ENCODE assay signal across 18 mouse cellular contexts in genomic region chr4:127389645-127390044, GRCm38 (mm10). TPM values are rescaled to one million over a fixed set of nuclear protein-coding genes. Genes with fewer than 3 reads are reported as not detected.
DNase-seq lines count a peak whose midpoint lies in the region; ATAC-seq and TF ChIP-seq lines count a peak whose summit lies in the region.
"Had no signal": no experiment of that assay in that cellular context is flagged by ENCODE, and none has a peak within 500 bp of the region (broad histone marks: within the 10 kb centered on the region; RNA-seq: fewer than 3 reads in every experiment).

No protein-coding gene starts in this region.

- H3K9me3 ChIP-seq in hindbrain, embryonic 12.5 days (replicated peaks): peaks cover 6% of the 10 kb centered on the region; the same call in 1 of the 2 replicates
- no peaks in the 10 kb centered on the region; the same call in 1 of the 2 replicates for H3K9me3 ChIP-seq in hindbrain, postnatal 0 days (ENCODE audit: low read length)
- no peaks in the 10 kb centered on the region for H3K9me3 ChIP-seq in forebrain, embryonic 16.5 days (ENCODE audit: control insufficient read depth, low read length)
- H3K9me3 ChIP-seq: midbrain, embryonic 12.5 days had no signal

- no peak for TF ChIP-seq CTCF in hindbrain, postnatal 0 days (IDR thresholded peaks at IDR 0.05; ENCODE audit: low read depth)

- no peak overlapping the region for H3K4me3 ChIP-seq in hindbrain, embryonic 12.5 days
- H3K4me3 ChIP-seq in hindbrain, postnatal 0 days (ENCODE audit: low read length): no peak overlapping the region
- H3K4me3 ChIP-seq in forebrain, embryonic 16.5 days (replicated peaks; ENCODE audit: low read length): no peak overlapping the region
- H3K4me3 ChIP-seq: heart, embryonic 12.5 days; liver, embryonic 13.5 days; midbrain, embryonic 12.5 days had no signal

- peaks cover 6% of the 10 kb centered on the region; the same call in 1 of the 2 replicates for H3K4me1 ChIP-seq in hindbrain, embryonic 12.5 days
- H3K4me1 ChIP-seq in hindbrain, postnatal 0 days (ENCODE audit: insufficient read depth, low read length): 0 out of 2 replicates have a peak, but pooled peaks cover 5% of the 10 kb centered on the region
- peaks cover 5% of the 10 kb centered on the region for H3K4me1 ChIP-seq in forebrain, embryonic 16.5 days (replicated peaks; ENCODE audit: control insufficient read depth, insufficient read depth, low read length)
- H3K4me1 ChIP-seq: heart, embryonic 12.5 days; liver, embryonic 13.5 days had no signal

- no peaks in the 10 kb centered on the region; the same call in 1 of the 2 replicates for H3K27me3 ChIP-seq in hindbrain, embryonic 12.5 days
- no peaks in the 10 kb centered on the region for H3K27me3 ChIP-seq in hindbrain, postnatal 0 days (ENCODE audit: insufficient read depth, low read length)
- H3K27me3 ChIP-seq in forebrain, embryonic 16.5 days (replicated peaks; ENCODE audit: control insufficient read depth, insufficient read depth, low read length): no peaks in the 10 kb centered on the region
- H3K27me3 ChIP-seq: CH12.LX; heart, embryonic 12.5 days; liver, embryonic 13.5 days; midbrain, embryonic 12.5 days had no signal

- no peaks in the 10 kb centered on the region for H3K36me3 ChIP-seq in hindbrain, embryonic 12.5 days
- H3K36me3 ChIP-seq in hindbrain, postnatal 0 days (ENCODE audit: insufficient read depth, low read length): no peaks in the 10 kb centered on the region
- H3K36me3 ChIP-seq in forebrain, embryonic 16.5 days (ENCODE audit: control insufficient read depth, insufficient read depth): no peaks in the 10 kb centered on the region
- H3K36me3 ChIP-seq: heart, embryonic 12.5 days; liver, embryonic 13.5 days; midbrain, embryonic 12.5 days had no signal

- 0 out of 2 replicates have a peak overlapping the region, but pooled peaks have one; percentile 11 for H3K4me2 ChIP-seq in hindbrain, embryonic 12.5 days (replicated peaks)
- H3K4me2 ChIP-seq in hindbrain, postnatal 0 days (ENCODE audit: low read depth, low read length): no peak overlapping the region
- H3K4me2 ChIP-seq in forebrain, embryonic 16.5 days (ENCODE audit: low read length): peak overlapping the region; percentile 24
- H3K4me2 ChIP-seq: heart, embryonic 12.5 days; liver, embryonic 13.5 days; midbrain, embryonic 12.5 days had no signal

- 53% methylated on average over 13 of the region's 13 CpGs for WGBS in hindbrain, embryonic 12.5 days
- 35% methylated on average over 13 of the region's 13 CpGs for WGBS in hindbrain, postnatal 0 days
- WGBS in forebrain, embryonic 16.5 days: 18% methylated on average over 13 of the region's 13 CpGs

- H3K9ac ChIP-seq in hindbrain, embryonic 12.5 days: no peak overlapping the region
- no peak overlapping the region for H3K9ac ChIP-seq in hindbrain, postnatal 0 days (replicated peaks; ENCODE audit: low read length)
- peak overlapping the region; percentile 20 for H3K9ac ChIP-seq in forebrain, embryonic 16.5 days (replicated peaks; ENCODE audit: low read depth, low read length)
- H3K9ac ChIP-seq: heart, embryonic 12.5 days; liver, embryonic 13.5 days; midbrain, embryonic 12.5 days had no signal

- no peak overlapping the region for H3K27ac ChIP-seq in hindbrain, embryonic 12.5 days
- H3K27ac ChIP-seq in hindbrain, postnatal 0 days: no peak overlapping the region
- H3K27ac ChIP-seq in forebrain, embryonic 16.5 days (ENCODE audit: low read length): no peak overlapping the region
- H3K27ac ChIP-seq: liver, embryonic 13.5 days; midbrain, embryonic 12.5 days had no signal

- ATAC-seq in hindbrain, embryonic 12.5 days (ENCODE audit: low FRiP score): no peak
- no peak for ATAC-seq in hindbrain, postnatal 0 days
- no peak for ATAC-seq in forebrain, embryonic 16.5 days

- no peak for DNase-seq in hindbrain, postnatal 0 days (ENCODE audit: low spot score)
- peak; percentile 26 for DNase-seq in layer of hippocampus, adult 8-10 months (ENCODE audit: low spot score in 2 of 2)
- no peak for DNase-seq in layer of hippocampus, postnatal 25 days (ENCODE audit: extremely low spot score in 1 of 2, low spot score in 1 of 2)
- DNase-seq in MN1 (ENCODE audit: low spot score): peak; percentile 67
- no peak for DNase-seq in adrenal gland, postnatal 25 days
- no peak for DNase-seq in c-Kit-positive CD71-positive TER-119-positive erythroid progenitor cells, embryonic 14.5 days (ENCODE audit: low spot score)
- DNase-seq: adrenal gland, adult 8-10 months; cerebellum, postnatal 10 days; kidney, adult 18-20 months; kidney, postnatal 10 days; liver, embryonic 13.5 days had no signal

RNA-seq across cellular contexts. Expression of gene Gjb5, which starts 31.7 kb away (rescaled TPM):
- 0.30 and 0.44 TPM in 2 replicates for polyA plus RNA-seq in hindbrain, embryonic 12.5 days (2016; fragmentation: Nextera tagmentation; extraction: Ambion mirVana)
- 0.40 and 0.73 TPM in 2 replicates for total RNA-seq in hindbrain, postnatal 0 days (2014; rRNA removed)
- polyA plus RNA-seq in hindbrain, postnatal 0 days (2015; fragmentation: Nextera tagmentation; extraction: Ambion mirVana): 0.51 and 0.57 TPM in 2 replicates
- total RNA-seq in layer of hippocampus, adult 8-10 months (2022): not detected
- not detected for total RNA-seq in layer of hippocampus, postnatal 25 days (2021)
- polyA plus RNA-seq in forebrain, embryonic 16.5 days (2015; fragmentation: Nextera tagmentation; extraction: Ambion mirVana): 0.11 and 0.14 TPM in 2 replicates
- total RNA-seq in adrenal gland, postnatal 25 days (2021): not detected in 2 replicates
- total RNA-seq: gastrocnemius, adult 18-20 months had no signal

RNA-seq across cellular contexts. Expression of gene Gjb4, which starts 35.8 kb away (rescaled TPM):
- 0.19 and 0.36 TPM in 2 replicates for polyA plus RNA-seq in hindbrain, embryonic 12.5 days (2016; fragmentation: Nextera tagmentation; extraction: Ambion mirVana)
- not detected in 2 replicates for total RNA-seq in hindbrain, postnatal 0 days (2014; rRNA removed)
- not detected in 2 replicates for polyA plus RNA-seq in hindbrain, postnatal 0 days (2015; fragmentation: Nextera tagmentation; extraction: Ambion mirVana)
- not detected for total RNA-seq in layer of hippocampus, adult 8-10 months (2022)
- not detected for total RNA-seq in layer of hippocampus, postnatal 25 days (2021)
- 0.16 TPM in 1 of 2 replicates, not detected in the other for polyA plus RNA-seq in forebrain, embryonic 16.5 days (2015; fragmentation: Nextera tagmentation; extraction: Ambion mirVana)
- not detected in 2 replicates for total RNA-seq in adrenal gland, postnatal 25 days (2021)
- total RNA-seq: adrenal gland, adult 8-10 months; CH12.LX; gastrocnemius, adult 18-20 months; heart, postnatal 25 days had no signal
- polyA plus RNA-seq: heart, embryonic 12.5 days; liver, embryonic 13.5 days; midbrain, embryonic 12.5 days had no signal

RNA-seq across cellular contexts. Expression of gene Gjb3, which starts 59.0 kb away (rescaled TPM):
- 0.33 and 0.46 TPM in 2 replicates for polyA plus RNA-seq in hindbrain, embryonic 12.5 days (2016; fragmentation: Nextera tagmentation; extraction: Ambion mirVana)
- total RNA-seq in hindbrain, postnatal 0 days (2014; rRNA removed): 0.21 and 0.83 TPM in 2 replicates
- polyA plus RNA-seq in hindbrain, postnatal 0 days (2015; fragmentation: Nextera tagmentation; extraction: Ambion mirVana): 0.44 and 0.59 TPM in 2 replicates
- total RNA-seq in layer of hippocampus, adult 8-10 months (2022): under 1 TPM in 3 of 4 experiments, not detected in 1; 0.27 to 0.39 (median 0.39) TPM
- under 1 TPM; 0.37 to 0.59 TPM for total RNA-seq in layer of hippocampus, postnatal 25 days (2021)
- polyA plus RNA-seq in forebrain, embryonic 16.5 days (2015; fragmentation: Nextera tagmentation; extraction: Ambion mirVana): not detected in 2 replicates
- total RNA-seq in adrenal gland, postnatal 25 days (2021): not detected in 2 replicates
- total RNA-seq: adrenal gland, adult 8-10 months; CH12.LX; gastrocnemius, adult 18-20 months had no signal
- polyA plus RNA-seq: heart, embryonic 12.5 days had no signal

Comparison
In these comparisons a context has a peak if more than half of its experiments do, and no peak if none do; other contexts are left out.
1. DNase-seq: peak in layer of hippocampus, adult 8-10 months (2 of 2) and MN1 (single experiment); none in hindbrain, postnatal 0 days (single experiment), layer of hippocampus, postnatal 25 days (0 of 2), adrenal gland, postnatal 25 days (single experiment) and c-Kit-positive CD71-positive TER-119-positive erythroid progenitor cells, embryonic 14.5 days (single experiment).